Comparison of ENCODE assay signal across 10 mouse cellular contexts in genomic region chr3:89799476-89799875, GRCm38 (mm10). TPM values are rescaled to one million over a fixed set of nuclear protein-coding genes. Genes with fewer than 3 reads are reported as not detected.
DNase-seq lines count a peak whose midpoint lies in the region; ATAC-seq lines count a peak whose summit lies in the region.
"Had no signal": no experiment of that assay in that cellular context is flagged by ENCODE, and none has a peak within 500 bp of the region (broad histone marks: within the 10 kb centered on the region; RNA-seq: fewer than 3 reads in every experiment).

No protein-coding gene starts in this region.

- DNase-seq in adrenal gland, postnatal 36 days = peak; percentile 18 to 45
- DNase-seq in adrenal gland, adult (ENCODE audit: inconsistent age in 2 of 2, low spot score in 1 of 2) = no peak
- no peak for DNase-seq in kidney, postnatal 36 days
- no peak for DNase-seq in left cerebral cortex, adult 11 months (ENCODE audit: low spot score)
- no peak for DNase-seq in thymus, postnatal 0 days (ENCODE audit: low spot score)
- DNase-seq: cerebellum, adult 11-12 months; kidney, postnatal 14 days had no signal

- peaks cover 4% of the 10 kb centered on the region for H3K4me1 ChIP-seq in kidney, embryonic 15.5 days
- peaks cover 9% of the 10 kb centered on the region; the same call in 1 of the 2 replicates for H3K4me1 ChIP-seq in intestine, embryonic 15.5 days (replicated peaks)
- peaks cover 4% of the 10 kb centered on the region; the same call in 1 of the 2 replicates for H3K4me1 ChIP-seq in neural tube, embryonic 15.5 days

- peak overlapping the region; percentile 52 for H3K4me2 ChIP-seq in kidney, embryonic 15.5 days
- H3K4me2 ChIP-seq in intestine, embryonic 15.5 days (replicated peaks) = peak overlapping the region; percentile 40
- peak overlapping the region; percentile 20 for H3K4me2 ChIP-seq in neural tube, embryonic 15.5 days

- H3K27ac ChIP-seq in kidney, embryonic 15.5 days = no peak overlapping the region
- H3K27ac ChIP-seq in intestine, embryonic 15.5 days = no peak overlapping the region
- no peak overlapping the region for H3K27ac ChIP-seq in neural tube, embryonic 15.5 days (replicated peaks)

- no peaks in the 10 kb centered on the region for H3K36me3 ChIP-seq in kidney, embryonic 15.5 days
- no peaks in the 10 kb centered on the region for H3K36me3 ChIP-seq in intestine, embryonic 15.5 days
- H3K36me3 ChIP-seq in neural tube, embryonic 15.5 days = no peaks in the 10 kb centered on the region

- H3K9ac ChIP-seq in kidney, embryonic 15.5 days = 0 out of 2 replicates have a peak overlapping the region, but pooled peaks have one; percentile 7
- no peak overlapping the region for H3K9ac ChIP-seq in intestine, embryonic 15.5 days
- no peak overlapping the region for H3K9ac ChIP-seq in neural tube, embryonic 15.5 days (replicated peaks)

- no peak for ATAC-seq in kidney, embryonic 15.5 days (replicated peaks; ENCODE audit: low FRiP score)
- no peak for ATAC-seq in intestine, embryonic 15.5 days
- ATAC-seq in neural tube, embryonic 15.5 days (ENCODE audit: low FRiP score) = no peak

- no peaks in the 10 kb centered on the region for H3K9me3 ChIP-seq in kidney, embryonic 15.5 days (replicated peaks)
- H3K9me3 ChIP-seq in intestine, embryonic 15.5 days = no peaks in the 10 kb centered on the region
- H3K9me3 ChIP-seq in neural tube, embryonic 15.5 days (replicated peaks) = no peaks in the 10 kb centered on the region

- H3K27me3 ChIP-seq in kidney, embryonic 15.5 days = no peaks in the 10 kb centered on the region
- H3K27me3 ChIP-seq in intestine, embryonic 15.5 days (replicated peaks) = no peaks in the 10 kb centered on the region
- no peaks in the 10 kb centered on the region for H3K27me3 ChIP-seq in neural tube, embryonic 15.5 days (replicated peaks)

- 5% methylated on average over 13 of the region's 13 CpGs for WGBS in kidney, embryonic 15.5 days
- WGBS in intestine, embryonic 15.5 days = 11% methylated on average over 13 of the region's 13 CpGs
- WGBS in neural tube, embryonic 15.5 days = 6% methylated on average over 13 of the region's 13 CpGs

- no peak overlapping the region for H3K4me3 ChIP-seq in kidney, embryonic 15.5 days (replicated peaks)
- no peak overlapping the region for H3K4me3 ChIP-seq in intestine, embryonic 15.5 days (replicated peaks)
- H3K4me3 ChIP-seq in neural tube, embryonic 15.5 days (replicated peaks) = no peak overlapping the region

RNA-seq across cellular contexts. Expression of gene Ube2q1, which starts 26.1 kb away (rescaled TPM):
- total RNA-seq in adrenal gland, postnatal 36 days (2021) = 10 to 100 TPM; 63.9 to 64.4 TPM
- polyA plus RNA-seq in kidney, embryonic 15.5 days (2015; fragmentation: Nextera tagmentation; extraction: Ambion mirVana) = 11.0 and 12.5 TPM in 2 replicates
- polyA plus RNA-seq in intestine, embryonic 15.5 days (2015; fragmentation: Nextera tagmentation; extraction: Ambion mirVana) = 12.3 and 14.3 TPM in 2 replicates
- polyA plus RNA-seq in neural tube, embryonic 15.5 days (2015; fragmentation: Nextera tagmentation; extraction: Ambion mirVana) = 10.8 and 11.1 TPM in 2 replicates
- polyA plus RNA-seq in thymus, postnatal 0 days (2015; fragmentation: Nextera tagmentation; extraction: Ambion mirVana) = 16.6 and 16.7 TPM in 2 replicates

RNA-seq across cellular contexts. Expression of gene She, which starts 31.7 kb away (rescaled TPM):
- 1 to 10 TPM; 7.8 to 8.5 TPM for total RNA-seq in adrenal gland, postnatal 36 days (2021)
- polyA plus RNA-seq in kidney, embryonic 15.5 days (2015; fragmentation: Nextera tagmentation; extraction: Ambion mirVana) = 6.6 and 7.5 TPM in 2 replicates
- polyA plus RNA-seq in intestine, embryonic 15.5 days (2015; fragmentation: Nextera tagmentation; extraction: Ambion mirVana) = 3.7 and 3.8 TPM in 2 replicates
- 1.4 and 2.0 TPM in 2 replicates for polyA plus RNA-seq in neural tube, embryonic 15.5 days (2015; fragmentation: Nextera tagmentation; extraction: Ambion mirVana)
- 1.0 and 1.1 TPM in 2 replicates for polyA plus RNA-seq in thymus, postnatal 0 days (2015; fragmentation: Nextera tagmentation; extraction: Ambion mirVana)

RNA-seq across cellular contexts. Expression of gene Chrnb2, which starts 35.0 kb away (rescaled TPM):
- total RNA-seq in adrenal gland, postnatal 36 days (2021) = 1 to 10 TPM; 3.3 to 3.4 TPM
- polyA plus RNA-seq in kidney, embryonic 15.5 days (2015; fragmentation: Nextera tagmentation; extraction: Ambion mirVana) = 0.57 and 0.75 TPM in 2 replicates
- polyA plus RNA-seq in intestine, embryonic 15.5 days (2015; fragmentation: Nextera tagmentation; extraction: Ambion mirVana) = 1.6 and 1.7 TPM in 2 replicates
- 18.9 and 22.5 TPM in 2 replicates for polyA plus RNA-seq in neural tube, embryonic 15.5 days (2015; fragmentation: Nextera tagmentation; extraction: Ambion mirVana)
- polyA plus RNA-seq in thymus, postnatal 0 days (2015; fragmentation: Nextera tagmentation; extraction: Ambion mirVana) = 0.53 and 0.55 TPM in 2 replicates

Comparison
In these comparisons a context has a peak if more than half of its experiments do, and no peak if none do; other contexts are left out.
1. DNase-seq: peak in adrenal gland, postnatal 36 days (2 of 2); none in adrenal gland, adult (0 of 2), kidney, postnatal 36 days (0 of 2), left cerebral cortex, adult 11 months (single experiment) and thymus, postnatal 0 days (single experiment).
2. Peak in every context shown above with its lines, with median percentiles within 50 percentile points of each other: H3K4me2 ChIP-seq.